ENCODE assay signal across 20 mouse cellular contexts in genomic region chr13:57984637-57985036, GRCm38 (mm10).
DNase-seq lines count a peak whose midpoint lies in the region; ATAC-seq and TF ChIP-seq lines count a peak whose summit lies in the region.
"Had no signal": no experiment of that assay in that cellular context is flagged by ENCODE, and none has a peak within 500 bp of the region (broad histone marks: within the 10 kb centered on the region; RNA-seq: fewer than 3 reads in every experiment).

No protein-coding gene starts in this region.

- no peak for ATAC-seq in forebrain, embryonic 15.5 days (replicated peaks)
- no peak for ATAC-seq in forebrain, embryonic 12.5 days (ENCODE audit: low FRiP score)
- ATAC-seq in hindbrain, embryonic 13.5 days (ENCODE audit: low FRiP score): no peak
- no peak for ATAC-seq in hindbrain, postnatal 0 days
- no peak for ATAC-seq in midbrain, embryonic 14.5 days (ENCODE audit: low FRiP score, low TSS enrichment)
- no peak for ATAC-seq in midbrain, postnatal 0 days (ENCODE audit: low FRiP score)
- ATAC-seq: CD4-positive, CD25-positive, alpha-beta regulatory T cell, adult 4 months; Patski had no signal

- no peaks in the 10 kb centered on the region for H3K27me3 ChIP-seq in forebrain, embryonic 15.5 days
- no peaks in the 10 kb centered on the region for H3K27me3 ChIP-seq in forebrain, embryonic 12.5 days
- H3K27me3 ChIP-seq in hindbrain, embryonic 13.5 days: no peaks in the 10 kb centered on the region
- no peaks in the 10 kb centered on the region for H3K27me3 ChIP-seq in hindbrain, postnatal 0 days (ENCODE audit: insufficient read depth, low read length)
- H3K27me3 ChIP-seq in midbrain, embryonic 14.5 days (ENCODE audit: control insufficient read depth, insufficient read depth, low read length): no peaks in the 10 kb centered on the region
- no peaks in the 10 kb centered on the region for H3K27me3 ChIP-seq in midbrain, postnatal 0 days (ENCODE audit: insufficient read depth, low read length)
- H3K27me3 ChIP-seq: hindbrain, embryonic 12.5 days; midbrain, embryonic 12.5 days had no signal

- H3K27ac ChIP-seq in forebrain, embryonic 15.5 days (replicated peaks): peak overlapping the region; percentile 50; the same call in 1 of the 2 replicates
- H3K27ac ChIP-seq in forebrain, embryonic 12.5 days: no peak overlapping the region
- H3K27ac ChIP-seq in hindbrain, embryonic 13.5 days: 0 out of 2 replicates have a peak overlapping the region, but pooled peaks have one; percentile 30
- no peak overlapping the region for H3K27ac ChIP-seq in hindbrain, postnatal 0 days
- H3K27ac ChIP-seq in midbrain, embryonic 14.5 days (replicated peaks; ENCODE audit: low read depth, low read length): 0 out of 2 replicates have a peak overlapping the region, but pooled peaks have one; percentile 8
- no peak overlapping the region for H3K27ac ChIP-seq in midbrain, postnatal 0 days (ENCODE audit: low read depth, low read length)
- H3K27ac ChIP-seq in gastrocnemius, adult 2 months: no peak overlapping the region
- H3K27ac ChIP-seq: hindbrain, embryonic 12.5 days; liver, embryonic 14.5 days; midbrain, embryonic 12.5 days had no signal

- TF ChIP-seq CTCF in hindbrain, postnatal 0 days (IDR thresholded peaks at IDR 0.05; ENCODE audit: low read depth): no peak
- no peak for TF ChIP-seq CTCF in midbrain, postnatal 0 days (IDR thresholded peaks at IDR 0.05)
- no peak for TF ChIP-seq CTCF in brain, embryonic 14.5 days (IDR thresholded peaks at IDR 0.05; ENCODE audit: borderline replicate concordance, extremely low read depth, insufficient read depth, insufficient read length)
- TF ChIP-seq CTCF in gastrocnemius, adult 2 months (IDR thresholded peaks at IDR 0.05): no peak

- DNase-seq in hindbrain, postnatal 0 days (ENCODE audit: low spot score): no peak
- DNase-seq in midbrain, embryonic 14.5 days: no peak
- no peak for DNase-seq in midbrain, postnatal 0 days (ENCODE audit: low spot score)
- DNase-seq in brain, embryonic 14.5 days (ENCODE audit: low read depth): peak; percentile 43
- no peak for DNase-seq in gastrocnemius, adult 2 months
- DNase-seq: adrenal gland, adult 8-10 months; cerebellum, adult 11 months; gastrocnemius, postnatal 14 days; heart, adult 18-20 months; kidney, adult 11 months; thymus, postnatal 36 days had no signal

- intact Hi-C loops in gastrocnemius, adult 2 months (cut with DNase I): no loop called here

- H3K4me1 ChIP-seq in forebrain, embryonic 15.5 days: peaks cover 34% of the 10 kb centered on the region
- H3K4me1 ChIP-seq in forebrain, embryonic 12.5 days: peaks cover 27% of the 10 kb centered on the region
- peaks cover 30% of the 10 kb centered on the region for H3K4me1 ChIP-seq in hindbrain, embryonic 13.5 days (replicated peaks)
- no peaks in the 10 kb centered on the region for H3K4me1 ChIP-seq in hindbrain, postnatal 0 days (ENCODE audit: insufficient read depth, low read length)
- H3K4me1 ChIP-seq in midbrain, embryonic 14.5 days (ENCODE audit: control insufficient read depth, insufficient read depth, low read length): 0 out of 2 replicates have a peak, but pooled peaks cover 2% of the 10 kb centered on the region
- H3K4me1 ChIP-seq in midbrain, postnatal 0 days (ENCODE audit: insufficient read depth, low read length): no peaks in the 10 kb centered on the region

- no peak overlapping the region for H3K4me3 ChIP-seq in forebrain, embryonic 15.5 days
- no peak overlapping the region for H3K4me3 ChIP-seq in forebrain, embryonic 12.5 days (replicated peaks)
- no peak overlapping the region for H3K4me3 ChIP-seq in hindbrain, embryonic 13.5 days
- no peak overlapping the region for H3K4me3 ChIP-seq in hindbrain, postnatal 0 days (ENCODE audit: low read length)
- no peak overlapping the region for H3K4me3 ChIP-seq in midbrain, embryonic 14.5 days (replicated peaks; ENCODE audit: low read depth, low read length)
- no peak overlapping the region for H3K4me3 ChIP-seq in midbrain, postnatal 0 days (ENCODE audit: low read depth, low read length)
- H3K4me3 ChIP-seq in gastrocnemius, adult 2 months: no peak overlapping the region
- H3K4me3 ChIP-seq: hindbrain, embryonic 12.5 days; midbrain, embryonic 12.5 days; myocyte had no signal

- H3K9ac ChIP-seq in forebrain, embryonic 15.5 days (replicated peaks): no peak overlapping the region
- H3K9ac ChIP-seq in forebrain, embryonic 12.5 days: no peak overlapping the region
- H3K9ac ChIP-seq in hindbrain, embryonic 13.5 days: no peak overlapping the region
- H3K9ac ChIP-seq in hindbrain, postnatal 0 days (replicated peaks; ENCODE audit: low read length): no peak overlapping the region
- H3K9ac ChIP-seq in midbrain, embryonic 14.5 days (replicated peaks; ENCODE audit: low read length): no peak overlapping the region
- no peak overlapping the region for H3K9ac ChIP-seq in midbrain, postnatal 0 days (replicated peaks; ENCODE audit: low read length, poor library complexity, severe bottlenecking)
- H3K9ac ChIP-seq: hindbrain, embryonic 12.5 days; liver, embryonic 14.5 days; midbrain, embryonic 12.5 days had no signal

- H3K9me3 ChIP-seq in forebrain, embryonic 15.5 days: no peaks in the 10 kb centered on the region
- no peaks in the 10 kb centered on the region for H3K9me3 ChIP-seq in forebrain, embryonic 12.5 days
- H3K9me3 ChIP-seq in hindbrain, embryonic 13.5 days: no peaks in the 10 kb centered on the region
- H3K9me3 ChIP-seq in hindbrain, postnatal 0 days (ENCODE audit: low read length): no peaks in the 10 kb centered on the region
- H3K9me3 ChIP-seq in midbrain, embryonic 14.5 days (ENCODE audit: control insufficient read depth, low read length): no peaks in the 10 kb centered on the region
- H3K9me3 ChIP-seq in midbrain, postnatal 0 days (ENCODE audit: low read length): no peaks in the 10 kb centered on the region
- H3K9me3 ChIP-seq: hindbrain, embryonic 12.5 days; midbrain, embryonic 12.5 days had no signal

- WGBS in forebrain, embryonic 15.5 days: 37% methylated on average over 10 of the region's 10 CpGs
- 50% methylated on average over 10 of the region's 10 CpGs for WGBS in forebrain, embryonic 12.5 days
- 67% methylated on average over 10 of the region's 10 CpGs for WGBS in hindbrain, embryonic 13.5 days
- WGBS in hindbrain, postnatal 0 days: 54% methylated on average over 10 of the region's 10 CpGs
- 45% methylated on average over 10 of the region's 10 CpGs for WGBS in midbrain, embryonic 14.5 days
- 41% methylated on average over 10 of the region's 10 CpGs for WGBS in midbrain, postnatal 0 days

- no peak overlapping the region for H3K4me2 ChIP-seq in forebrain, embryonic 15.5 days (replicated peaks)
- H3K4me2 ChIP-seq in forebrain, embryonic 12.5 days: no peak overlapping the region
- no peak overlapping the region for H3K4me2 ChIP-seq in hindbrain, embryonic 13.5 days
- no peak overlapping the region for H3K4me2 ChIP-seq in hindbrain, postnatal 0 days (ENCODE audit: low read depth, low read length)
- no peak overlapping the region for H3K4me2 ChIP-seq in midbrain, embryonic 14.5 days (ENCODE audit: low read length)
- no peak overlapping the region for H3K4me2 ChIP-seq in midbrain, postnatal 0 days (ENCODE audit: low read depth, low read length, poor library complexity, severe bottlenecking)
- H3K4me2 ChIP-seq: hindbrain, embryonic 12.5 days; midbrain, embryonic 12.5 days had no signal

- H3K36me3 ChIP-seq in forebrain, embryonic 15.5 days: no peaks in the 10 kb centered on the region
- no peaks in the 10 kb centered on the region for H3K36me3 ChIP-seq in forebrain, embryonic 12.5 days (replicated peaks)
- no peaks in the 10 kb centered on the region for H3K36me3 ChIP-seq in hindbrain, embryonic 13.5 days
- H3K36me3 ChIP-seq in hindbrain, postnatal 0 days (ENCODE audit: insufficient read depth, low read length): no peaks in the 10 kb centered on the region
- no peaks in the 10 kb centered on the region for H3K36me3 ChIP-seq in midbrain, embryonic 14.5 days (ENCODE audit: control insufficient read depth, insufficient read depth, low read length)
- no peaks in the 10 kb centered on the region for H3K36me3 ChIP-seq in midbrain, postnatal 0 days (ENCODE audit: insufficient read depth, low read length)
- H3K36me3 ChIP-seq: hindbrain, embryonic 12.5 days; midbrain, embryonic 12.5 days had no signal

- TF ChIP-seq POLR2A in brain, embryonic 14.5 days (IDR thresholded peaks at IDR 0.05; ENCODE audit: borderline replicate concordance, extremely low read depth, insufficient read depth, insufficient read length, poor library complexity, severe bottlenecking): no peak

Comparison
In these comparisons a context has a peak if more than half of its experiments do, and no peak if none do; other contexts are left out.
1. H3K27ac ChIP-seq: peak in forebrain, embryonic 15.5 days (single experiment), hindbrain, embryonic 13.5 days (single experiment) and midbrain, embryonic 14.5 days (single experiment); none in forebrain, embryonic 12.5 days (single experiment), hindbrain, postnatal 0 days (single experiment), midbrain, postnatal 0 days (single experiment) and gastrocnemius, adult 2 months (single experiment).